Mouse (Mus musculus): Measurements from ENCODE around the gene Zfp710. TPM values are rescaled to one million over a fixed set of nuclear protein-coding genes. Genes with fewer than 3 reads are reported as not detected.
"Not testable (repeated sequence)": the region's sequence is repeated elsewhere in the genome, so short reads cannot be mapped to it uniquely, and the experiment has no call there.

Gene Zfp710
- polyA plus RNA-seq, 1 experiment from 2014 or later = 18.9 TPM

DNA sequence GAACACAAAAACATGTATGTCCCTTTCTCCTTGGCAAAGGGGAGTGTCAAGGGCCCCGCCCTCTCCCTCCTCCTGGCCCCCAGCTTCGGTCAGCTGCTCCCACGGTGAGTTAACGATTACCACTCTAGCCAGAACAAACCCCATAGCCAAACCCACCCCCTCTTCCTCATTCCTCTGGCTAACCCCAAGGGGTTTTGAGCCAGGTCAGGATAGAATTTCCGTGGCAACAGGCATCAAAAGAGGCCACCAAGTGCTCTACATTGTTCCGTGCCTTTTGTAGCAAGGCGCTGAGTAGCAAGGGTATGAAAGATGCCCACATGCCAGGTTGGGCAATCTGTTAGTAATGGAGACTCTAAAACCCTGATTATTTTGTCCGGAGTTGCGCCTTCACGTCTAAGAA is 89.4 kb downstream of the Zfp710 start:
- H3K9me3 ChIP-seq = no peaks in the 10 kb centered on the region
- peak overlapping the region; percentile 97 for H3K27ac ChIP-seq
- H3K4me2 ChIP-seq = peak overlapping the region; percentile 66
- H3K27me3 ChIP-seq = no peaks in the 10 kb centered on the region
- peak overlapping the region; percentile 89 for H3K9ac ChIP-seq
- 10% methylated on average over 10 of the region's 10 CpGs for WGBS
- H3K4me3 ChIP-seq = peak overlapping the region; percentile 94
- no peak for ATAC-seq (ENCODE audit: insufficient number of reproducible peaks, low FRiP score, low TSS enrichment, low read depth)
- peaks cover 47% of the 10 kb centered on the region for H3K4me1 ChIP-seq
- peaks cover 5% of the 10 kb centered on the region; the same call in 1 of the 2 replicates for H3K36me3 ChIP-seq

DNA sequence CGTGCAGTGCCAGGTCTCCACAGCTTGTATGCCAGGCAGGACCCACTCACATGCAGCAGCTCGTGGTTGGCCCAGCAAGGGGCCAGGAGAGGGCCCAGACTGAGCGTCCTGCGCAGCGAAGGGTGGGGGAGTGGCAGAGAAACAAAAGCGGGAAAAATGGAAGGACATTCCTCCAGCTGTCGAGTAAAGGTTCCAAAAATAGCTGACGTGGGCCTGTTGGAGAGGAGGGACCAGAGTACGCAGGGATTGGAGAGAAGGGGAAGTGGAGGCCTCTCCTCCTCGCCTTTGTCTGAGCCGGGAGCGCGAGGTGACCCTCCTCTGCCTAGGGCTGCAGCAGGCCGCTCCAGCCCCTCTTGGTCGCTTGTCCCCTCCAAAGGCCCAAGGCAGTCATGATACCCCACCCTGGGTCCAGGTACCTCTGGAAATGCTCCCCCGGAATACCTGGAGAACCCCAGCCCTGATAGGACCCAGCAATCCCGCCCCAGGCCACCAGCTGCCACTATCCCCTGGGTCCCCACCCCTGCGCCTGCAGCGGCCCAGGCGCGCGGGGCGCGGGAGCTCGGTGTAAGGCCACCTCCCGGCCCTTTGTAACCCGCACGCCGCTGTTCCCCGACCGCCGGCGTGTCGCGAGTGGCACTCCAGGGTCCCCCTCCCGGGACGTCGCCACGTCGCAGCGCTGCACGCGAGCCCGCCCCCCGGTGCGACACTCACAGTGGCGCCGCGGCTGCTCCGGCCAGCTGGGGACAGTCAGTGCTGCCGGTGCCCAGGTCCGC is 90.0 kb downstream of the Zfp710 start:
- H3K36me3 ChIP-seq = 0 out of 2 replicates have a peak, but pooled peaks cover 3% of the 10 kb centered on the region
- peak; percentile 67 for ATAC-seq (ENCODE audit: insufficient number of reproducible peaks, low FRiP score, low TSS enrichment, low read depth)

DNA sequence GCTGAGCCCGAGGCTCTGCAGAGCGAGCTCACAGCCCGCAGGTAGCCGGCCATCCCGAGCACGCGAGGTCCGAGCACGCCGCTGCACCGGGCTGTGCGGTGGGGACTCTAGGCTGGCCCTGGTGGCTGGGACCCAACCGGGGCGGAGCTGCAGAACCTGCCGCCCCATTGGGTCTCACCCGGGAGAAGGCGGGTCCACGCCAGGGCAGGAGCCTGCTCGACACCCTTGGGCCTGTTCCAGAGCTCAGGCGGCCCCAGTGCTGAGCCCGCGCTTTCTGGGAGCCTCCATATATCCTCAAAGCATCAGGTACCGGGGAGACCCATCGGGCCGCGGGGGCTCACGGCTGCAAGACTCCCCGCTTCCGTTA is 90.6 kb downstream of the Zfp710 start, which contains the start of gene Idh2:
Gene Idh2, minus strand, starts transcription at position 169 of the 367 bp plus-strand sequence.
- Histone ChIP-seq H3K9ac (peak within 1 kb of the TSS; percentile 89), H3K27me3 (no peaks in the 10 kb centered on the region), H3K36me3 (no peaks in the 10 kb centered on the region), H3K4me1 (peaks cover 45% of the 10 kb centered on the region), H3K27ac (peak within 1 kb of the TSS; percentile 97), H3K4me2 (peak within 1 kb of the TSS; percentile 66), H3K9me3 (no peaks in the 10 kb centered on the region), H3K4me3 (peak within 1 kb of the TSS; percentile 94)
- WGBS = under 1% methylated on average over 29 of the region's 29 CpGs
- peak; percentile 96 for ATAC-seq (ENCODE audit: insufficient number of reproducible peaks, low FRiP score, low TSS enrichment, low read depth)

More for the DNA sequence above, 90.0 kb downstream of the Zfp710 start:
- WGBS = under 1% methylated on average over 52 of the region's 52 CpGs
- Histone ChIP-seq H3K27ac (peak overlapping the region; percentile 97), H3K9me3 (no peaks in the 10 kb centered on the region), H3K9ac (peak overlapping the region; percentile 89), H3K27me3 (no peaks in the 10 kb centered on the region), H3K4me3 (peak overlapping the region; percentile 94), H3K4me1 (peaks cover 47% of the 10 kb centered on the region), H3K4me2 (peak overlapping the region; percentile 66)

DNA sequence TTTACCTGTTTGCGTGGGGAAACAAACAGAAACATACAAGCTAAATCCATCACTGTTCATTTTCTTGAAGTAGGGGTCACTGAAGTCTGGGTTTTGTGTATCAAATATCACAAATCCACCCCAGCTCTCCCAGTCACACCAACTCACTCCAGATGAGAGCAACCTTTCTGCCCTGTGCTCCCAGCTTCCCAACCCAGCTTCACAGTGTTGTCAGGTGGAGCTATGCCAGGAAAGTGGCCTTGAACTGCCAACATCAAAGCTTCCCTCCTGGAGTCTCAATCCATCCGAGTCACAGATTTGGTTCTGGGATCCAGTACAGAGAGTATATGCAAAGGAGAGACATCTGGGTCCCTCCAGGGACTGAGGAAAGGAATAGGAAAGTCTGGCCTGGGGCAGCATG is 91.5 kb downstream of the Zfp710 start:
- Histone ChIP-seq H3K27ac (0 out of 2 replicates have a peak overlapping the region, but pooled peaks have one; percentile 97), H3K9me3 (no peaks in the 10 kb centered on the region), H3K4me3 (peak overlapping the region; percentile 94), H3K27me3 (no peaks in the 10 kb centered on the region), H3K36me3 (no peaks in the 10 kb centered on the region), H3K4me2 (peak overlapping the region; percentile 66), H3K9ac (no peak overlapping the region), H3K4me1 (peaks cover 45% of the 10 kb centered on the region)
- no peak for ATAC-seq (ENCODE audit: insufficient number of reproducible peaks, low FRiP score, low TSS enrichment, low read depth)
- 63% methylated on average over 2 of the region's 2 CpGs for WGBS

DNA sequence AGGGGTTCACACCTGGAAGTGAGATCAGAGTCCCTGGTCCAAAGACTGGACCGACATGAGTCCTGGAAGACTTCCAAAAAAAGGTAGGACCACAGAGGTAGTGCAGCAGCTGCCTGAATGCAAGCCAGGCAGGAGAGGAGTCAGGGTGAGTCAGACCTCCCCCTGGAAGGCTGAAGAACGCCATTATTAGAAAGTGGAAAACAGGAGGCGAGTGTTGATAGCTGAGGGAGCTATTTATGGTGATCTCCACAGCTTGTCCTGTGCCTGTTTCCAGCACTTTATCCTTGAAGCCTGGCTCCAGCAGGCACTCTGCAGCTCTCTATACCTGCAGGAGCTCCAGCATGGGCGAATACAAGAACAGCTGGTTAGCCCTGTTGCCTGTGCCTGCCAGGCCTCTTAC is 94.6 kb downstream of the Zfp710 start:
- no peak for ATAC-seq (ENCODE audit: insufficient number of reproducible peaks, low FRiP score, low TSS enrichment, low read depth)
- no peak overlapping the region for H3K27ac ChIP-seq
- H3K4me3 ChIP-seq = no peak overlapping the region
- no peaks in the 10 kb centered on the region for H3K36me3 ChIP-seq
- WGBS = 54% methylated on average over 4 of the region's 4 CpGs
- no peaks in the 10 kb centered on the region for H3K27me3 ChIP-seq
- H3K4me2 ChIP-seq = no peak overlapping the region
- H3K9me3 ChIP-seq = no peaks in the 10 kb centered on the region
- H3K9ac ChIP-seq = no peak overlapping the region
- peaks cover 28% of the 10 kb centered on the region; the same call in 1 of the 2 replicates for H3K4me1 ChIP-seq

DNA sequence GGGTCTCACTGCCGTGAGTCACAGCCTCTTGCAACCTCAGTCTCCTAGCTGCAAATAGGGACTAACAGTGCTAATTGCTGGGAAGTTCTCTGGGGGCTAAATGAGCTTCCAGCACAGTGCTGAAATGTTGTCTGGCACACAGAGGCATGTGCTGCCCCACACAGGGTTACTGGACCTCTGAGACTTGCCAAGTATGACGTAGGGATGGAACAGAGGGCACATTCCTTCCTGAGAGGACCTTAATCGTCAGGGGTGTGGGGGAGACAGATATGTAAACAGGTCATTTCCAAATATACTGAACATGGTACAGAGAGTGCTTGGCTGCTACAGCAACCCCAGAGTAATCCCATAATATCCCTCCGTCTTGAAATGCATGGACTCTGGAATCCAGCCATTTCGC is 96.5 kb downstream of the Zfp710 start:
- Histone ChIP-seq H3K27me3 (no peaks in the 10 kb centered on the region), H3K9ac (no peak overlapping the region), H3K27ac (0 out of 2 replicates have a peak overlapping the region, but pooled peaks have one; percentile 40), H3K4me3 (no peak overlapping the region), H3K36me3 (no peaks in the 10 kb centered on the region), H3K9me3 (no peaks in the 10 kb centered on the region), H3K4me1 (peaks cover 18% of the 10 kb centered on the region; the same call in 1 of the 2 replicates), H3K4me2 (no peak overlapping the region)
- no peak; the same call in 1 of the 2 replicates for ATAC-seq (ENCODE audit: insufficient number of reproducible peaks, low FRiP score, low TSS enrichment, low read depth)
- 31% methylated on average over 5 of the region's 5 CpGs for WGBS

DNA sequence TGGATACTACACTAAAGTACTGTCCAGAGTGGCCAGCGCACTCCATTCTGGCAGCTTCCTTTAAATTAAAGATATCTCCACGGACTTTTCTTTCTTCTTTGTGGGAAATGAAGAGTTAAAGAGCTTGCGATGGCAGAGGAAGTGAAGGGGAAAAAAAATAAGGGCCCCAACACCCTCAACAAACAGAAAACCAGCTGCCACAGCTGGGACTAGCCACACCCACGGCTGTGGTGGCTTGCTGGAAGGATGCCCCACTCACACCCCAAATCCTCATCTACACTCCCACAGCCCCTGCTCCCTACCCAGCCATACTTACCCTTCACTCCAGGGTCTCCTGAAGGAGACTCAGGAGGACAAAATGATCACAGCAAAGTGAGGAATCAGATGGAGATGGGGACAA is 98.5 kb downstream of the Zfp710 start:
- no peak overlapping the region for H3K4me2 ChIP-seq
- H3K27ac ChIP-seq = no peak overlapping the region
- no peak overlapping the region for H3K4me3 ChIP-seq
- no peaks in the 10 kb centered on the region for H3K9me3 ChIP-seq
- H3K36me3 ChIP-seq = no peaks in the 10 kb centered on the region
- H3K9ac ChIP-seq = no peak overlapping the region
- 45% methylated on average over 4 of the region's 4 CpGs for WGBS
- no peaks in the 10 kb centered on the region for H3K27me3 ChIP-seq
- H3K4me1 ChIP-seq = peaks cover 11% of the 10 kb centered on the region; the same call in 1 of the 2 replicates
- ATAC-seq (ENCODE audit: insufficient number of reproducible peaks, low FRiP score, low TSS enrichment, low read depth) = no peak

DNA sequence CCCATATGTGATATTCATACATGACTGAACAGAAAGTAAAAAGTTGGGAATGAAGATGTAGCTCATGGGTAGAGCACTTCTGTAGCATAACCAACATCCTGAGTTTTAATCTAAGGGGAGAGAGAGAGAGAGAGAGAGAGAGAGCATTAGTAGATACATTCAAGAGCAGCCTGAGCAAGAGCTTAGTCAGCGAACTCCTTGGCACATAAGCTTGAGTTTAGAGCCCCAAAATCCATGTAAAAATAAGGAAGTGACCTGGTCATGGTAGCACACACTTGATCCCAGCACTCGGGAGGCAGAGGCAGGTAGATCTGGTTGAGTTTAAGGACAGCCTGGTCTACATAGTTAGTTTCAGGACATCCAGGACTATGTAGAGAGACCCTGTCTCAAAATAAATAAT is 99.1 kb downstream of the Zfp710 start:
- Histone ChIP-seq H3K36me3 (no peaks in the 10 kb centered on the region), H3K9ac (no peak overlapping the region), H3K4me1 (peaks cover 11% of the 10 kb centered on the region; the same call in 1 of the 2 replicates), H3K4me3 (no peak overlapping the region), H3K4me2 (no peak overlapping the region), H3K27ac (no peak overlapping the region), H3K9me3 (no peaks in the 10 kb centered on the region), H3K27me3 (no peaks in the 10 kb centered on the region)
- WGBS = 89% methylated on average over 2 of the region's 2 CpGs
- ATAC-seq (ENCODE audit: insufficient number of reproducible peaks, low FRiP score, low TSS enrichment, low read depth) = no peak

DNA sequence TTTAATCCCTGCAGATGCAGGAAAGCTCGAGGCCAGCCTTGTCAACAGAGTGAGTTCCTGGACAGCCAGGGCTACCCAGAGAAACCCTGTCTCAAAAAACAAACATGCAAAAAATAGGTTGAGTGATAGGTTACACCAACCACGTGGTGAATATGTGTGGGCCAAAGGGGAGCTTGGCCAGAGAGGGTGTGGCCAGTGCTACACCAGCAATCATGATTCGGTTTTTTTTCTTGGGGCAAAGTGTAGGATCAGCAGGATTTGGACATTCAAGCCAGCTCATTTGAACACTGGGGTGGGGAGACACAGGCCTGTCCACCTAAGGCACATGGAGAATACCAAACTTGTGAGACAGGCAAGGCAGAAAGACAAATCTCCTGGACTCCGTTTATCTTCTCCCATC is 104.7 kb downstream of the Zfp710 start:
- no peaks in the 10 kb centered on the region for H3K27me3 ChIP-seq
- H3K27ac ChIP-seq = no peak overlapping the region
- peaks cover 12% of the 10 kb centered on the region for H3K4me1 ChIP-seq
- WGBS = 63% methylated on average over 4 of the region's 4 CpGs
- no peak overlapping the region for H3K9ac ChIP-seq
- H3K36me3 ChIP-seq = no peaks in the 10 kb centered on the region
- no peak overlapping the region for H3K4me2 ChIP-seq
- no peak for ATAC-seq (ENCODE audit: insufficient number of reproducible peaks, low FRiP score, low TSS enrichment, low read depth)
- H3K4me3 ChIP-seq = no peak overlapping the region
- no peaks in the 10 kb centered on the region for H3K9me3 ChIP-seq

DNA sequence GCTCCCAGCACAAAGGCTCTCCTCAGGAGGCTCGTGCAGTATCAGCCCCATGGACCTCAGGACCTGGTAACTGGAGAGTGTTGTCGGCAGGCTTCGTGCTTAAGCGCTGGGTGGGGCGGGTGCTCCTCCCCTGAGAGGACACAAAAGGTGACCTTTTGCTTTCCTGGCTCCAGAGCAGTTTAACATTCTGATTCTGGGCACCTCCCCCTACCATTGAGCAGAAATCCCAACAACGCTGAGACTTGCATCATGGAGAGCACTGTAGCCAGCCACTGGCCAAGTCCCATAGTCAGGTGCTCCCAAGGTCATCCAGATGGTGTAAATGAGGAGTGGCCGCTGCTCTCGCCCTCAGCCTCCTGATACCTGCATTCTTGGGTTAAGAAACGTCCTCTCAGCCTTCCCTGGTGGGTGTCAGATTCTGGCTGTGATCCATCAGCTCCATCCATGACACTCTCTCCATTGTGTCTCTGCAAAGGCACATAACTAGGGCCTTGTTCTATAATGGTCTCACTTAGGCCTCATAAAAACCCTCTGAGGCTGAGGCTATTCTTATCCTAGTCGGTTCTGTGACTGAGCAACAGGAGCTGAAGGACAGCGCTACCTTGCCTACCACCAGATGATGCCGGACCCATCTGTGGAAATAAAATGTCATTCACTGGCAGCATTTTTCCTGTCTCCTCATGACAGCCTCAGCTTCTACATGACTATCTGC is 105.9 kb downstream of the Zfp710 start:
- Histone ChIP-seq H3K9ac (no peak overlapping the region), H3K36me3 (no peaks in the 10 kb centered on the region), H3K4me2 (no peak overlapping the region), H3K27ac (no peak overlapping the region), H3K27me3 (no peaks in the 10 kb centered on the region), H3K4me3 (no peak overlapping the region), H3K9me3 (no peaks in the 10 kb centered on the region), H3K4me1 (peaks cover 21% of the 10 kb centered on the region)
- ATAC-seq (ENCODE audit: insufficient number of reproducible peaks, low FRiP score, low TSS enrichment, low read depth) = no peak
- WGBS = 38% methylated on average over 12 of the region's 12 CpGs

DNA sequence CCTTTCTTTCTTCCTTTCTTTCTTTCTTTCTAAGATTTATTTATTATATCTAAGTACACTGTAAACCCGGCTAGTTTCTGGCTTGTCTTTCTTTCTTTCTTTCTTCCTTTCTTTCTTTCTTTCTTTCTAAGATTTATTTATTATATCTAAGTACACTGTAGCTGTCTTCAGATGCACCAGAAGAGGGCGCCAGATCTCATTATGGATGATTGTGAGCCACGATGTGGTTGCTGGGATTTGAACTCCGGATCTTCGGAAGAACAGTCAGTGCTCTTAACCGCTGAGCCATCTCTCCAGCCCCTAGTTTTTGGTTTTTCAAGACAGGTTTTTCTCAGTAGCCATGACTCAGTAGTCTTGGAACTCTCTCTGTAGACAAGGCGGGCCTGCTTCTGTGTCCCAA is 106.7 kb downstream of the Zfp710 start:
- not testable (repeated sequence) for H3K9me3 ChIP-seq; H3K9ac ChIP-seq; H3K27me3 ChIP-seq; H3K27ac ChIP-seq; H3K4me3 ChIP-seq; H3K36me3 ChIP-seq; ATAC-seq (ENCODE audit: insufficient number of reproducible peaks, low FRiP score, low TSS enrichment, low read depth); H3K4me2 ChIP-seq
- H3K4me1 ChIP-seq = peaks cover 21% of the 10 kb centered on the region
- WGBS = 72% methylated on average over 7 of the region's 7 CpGs

DNA sequence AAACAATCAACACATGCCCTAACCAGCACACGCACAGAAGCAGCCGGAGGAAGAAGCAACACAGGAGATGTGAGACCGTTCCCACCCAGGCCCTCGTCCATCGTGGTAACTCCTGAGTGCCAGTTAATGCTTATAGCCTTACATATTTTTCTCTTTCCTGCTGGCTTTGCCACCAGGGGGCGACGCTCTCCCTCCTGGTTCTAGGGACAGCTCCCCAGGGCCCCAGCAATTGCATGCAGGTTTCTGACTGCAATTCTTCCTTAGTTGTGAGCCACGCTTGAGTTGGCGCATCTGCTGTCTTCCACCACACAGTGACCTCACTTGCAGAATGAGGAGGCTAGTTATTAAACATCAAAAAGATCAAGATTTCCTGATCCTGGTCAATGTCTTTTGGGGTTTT is 107.9 kb downstream of the Zfp710 start:
- Histone ChIP-seq H3K9ac (no peak overlapping the region), H3K4me2 (no peak overlapping the region), H3K4me1 (peaks cover 21% of the 10 kb centered on the region), H3K36me3 (no peaks in the 10 kb centered on the region), H3K4me3 (no peak overlapping the region), H3K27me3 (no peaks in the 10 kb centered on the region), H3K27ac (no peak overlapping the region), H3K9me3 (peaks cover 8% of the 10 kb centered on the region; the same call in 1 of the 2 replicates)
- WGBS = 44% methylated on average over 9 of the region's 9 CpGs
- ATAC-seq (ENCODE audit: insufficient number of reproducible peaks, low FRiP score, low TSS enrichment, low read depth) = no peak
